Mouse (Mus musculus) liver, adult 2 months (tissue): ENCODE results near the gene Hexa.

Experiments
- CTCF ChIP-seq: fragments of 200-500 bp; IDR thresholded peaks from 2 replicates; pipeline ENCODE4 v1.5.1; 2011; ENCODE audit warnings: low read depth, low read length, control low read depth
- POLR2A ChIP-seq: fragments of 200-500 bp; IDR thresholded peaks from 2 replicates; pipeline ENCODE4 v1.6.1; 2011; ENCODE audit warnings: low read length, control low read depth; ENCODE audit not compliant: insufficient read depth; ENCODE audit errors: extremely low read depth

DNA sequence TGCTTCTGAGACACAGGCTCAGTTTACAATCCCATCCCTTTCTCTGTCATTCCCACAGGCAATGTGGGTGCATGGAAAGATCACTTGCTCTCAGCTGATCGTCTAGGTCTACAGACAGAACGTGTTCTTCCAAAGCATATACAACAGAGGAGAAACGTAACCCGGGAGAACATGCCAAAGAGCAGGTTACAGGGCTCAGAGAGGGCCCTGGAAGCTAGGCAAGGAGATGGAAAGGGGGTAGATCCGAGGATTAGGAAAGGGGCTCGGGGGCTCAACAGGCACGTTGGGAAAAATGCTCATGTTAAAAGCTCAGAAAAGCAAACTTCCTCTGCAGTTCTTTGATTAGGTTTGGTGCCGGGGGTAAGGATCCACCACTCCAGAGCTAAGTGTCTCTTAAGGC, 62.3 kb downstream of the Hexa start:
- TF ChIP-seq CTCF (no peak), POLR2A (no peak)
